Mouse (Mus musculus) bone marrow macrophage, adult 2 months (primary cell): ENCODE results near the gene BC025920. TPM values are rescaled to one million over a fixed set of nuclear protein-coding genes. Genes with fewer than 3 reads are reported as not detected.

ENCODE experiments used
- H3K27ac ChIP-seq: 2 replicates; pipeline ENCODE4 v1.5.1; 2012; ENCODE audit warnings: low read depth, low read length; ENCODE audit not compliant: insufficient read depth
- H3K4me1 ChIP-seq: 2 replicates; pipeline ENCODE4 v1.6.1; 2012; ENCODE audit warnings: low read length; ENCODE audit not compliant: control insufficient read depth, insufficient read depth
- H3K4me3 ChIP-seq: 2 replicates; pipeline ENCODE4 v1.5.1; 2012; ENCODE audit warnings: mild to moderate bottlenecking, low read length, moderate library complexity; ENCODE audit not compliant: insufficient read depth
- CTCF ChIP-seq: IDR thresholded peaks from 2 replicates; pipeline ENCODE4 v1.5.1; 2012; ENCODE audit warnings: low read depth, mild to moderate bottlenecking, low read length, moderate library complexity
- POLR2A ChIP-seq: IDR thresholded peaks from 2 replicates; pipeline ENCODE4 v1.6.1; 2012; ENCODE audit warnings: mild to moderate bottlenecking, low read depth, low read length, borderline replicate concordance
- polyA plus RNA-seq: library from polyadenylated mRNA; stranded (reverse); fragments of >200 nt; gene quantifications from 2 replicates; pipeline ENCODE4 v1.2.4, GENCODE M21; 2012; ENCODE audit not compliant: missing spikeins, insufficient read depth, insufficient read length

The BC025920 gene
- 0.67 and 0.78 TPM in 2 replicates for polyA plus RNA-seq

- peak within 1 kb of the TSS; percentile 86 for H3K4me3 ChIP-seq
- peaks cover 33% of the 10 kb centered on the region for H3K4me1 ChIP-seq
- TF ChIP-seq CTCF (no peak), POLR2A (no peak)
- peak within 1 kb of the TSS; percentile 95 for H3K27ac ChIP-seq
Observed at GRCm38 (mm10) chr10:81605974-81606751, at the start of gene BC025920. Gene BC025920, plus strand, starts transcription at chr10:81606270.

- H3K4me1 ChIP-seq: peaks cover 2% of the 10 kb centered on the region
- TF ChIP-seq POLR2A (no peak), CTCF (0 out of 2 replicates have a peak, but pooled peaks have one; percentile 26)
- no peak overlapping the region for H3K27ac ChIP-seq
Observed at GRCm38 (mm10) chr10:81556282-81556681, 49.8 kb upstream of the BC025920 start.

GRCm38 (mm10) chr10:81557491-81557890 is 48.6 kb upstream of the BC025920 start:
- no peak overlapping the region for H3K27ac ChIP-seq
- peaks cover 9% of the 10 kb centered on the region for H3K4me1 ChIP-seq
- no peak overlapping the region for H3K4me3 ChIP-seq
- TF ChIP-seq POLR2A: no peak
- no peak for TF ChIP-seq CTCF

More at GRCm38 (mm10) chr10:81556282-81556681, 49.8 kb upstream of the BC025920 start:
- no peak overlapping the region for H3K4me3 ChIP-seq

- peaks cover 11% of the 10 kb centered on the region for H3K4me1 ChIP-seq
- peak within 1 kb of the TSS; percentile 87 for H3K4me3 ChIP-seq
- TF ChIP-seq POLR2A (no peak), CTCF (no peak)
- peak within 1 kb of the TSS; percentile 73 for H3K27ac ChIP-seq
Observed at GRCm38 (mm10) chr10:81559163-81559626, 46.9 kb upstream of the BC025920 start, which contains the start of gene Aes. Gene Aes, plus strand, starts transcription at chr10:81559488.

- H3K4me3 ChIP-seq: peak overlapping the region; percentile 87
- TF ChIP-seq CTCF (no peak), POLR2A (no peak)
- H3K27ac ChIP-seq: peak overlapping the region; percentile 73
- peaks cover 11% of the 10 kb centered on the region for H3K4me1 ChIP-seq
Observed at GRCm38 (mm10) chr10:81559627-81560539, 46.2 kb upstream of the BC025920 start.

- Histone ChIP-seq H3K4me3 (peak overlapping the region; percentile 87), H3K4me1 (peaks cover 11% of the 10 kb centered on the region), H3K27ac (peak overlapping the region; percentile 73; the same call in 1 of the 2 replicates)
- TF ChIP-seq CTCF (no peak), POLR2A (no peak)
Observed at GRCm38 (mm10) chr10:81560719-81561459, 45.2 kb upstream of the BC025920 start.

GRCm38 (mm10) chr10:81562411-81562810 is 43.7 kb upstream of the BC025920 start:
- Histone ChIP-seq H3K4me1 (peaks cover 11% of the 10 kb centered on the region), H3K27ac (no peak overlapping the region), H3K4me3 (no peak overlapping the region)
- TF ChIP-seq CTCF (no peak), POLR2A (no peak)

GRCm38 (mm10) chr10:81563481-81563880 is 42.6 kb upstream of the BC025920 start:
- Histone ChIP-seq H3K4me3 (no peak overlapping the region), H3K27ac (no peak overlapping the region), H3K4me1 (peaks cover 11% of the 10 kb centered on the region)
- no peak for TF ChIP-seq POLR2A
- TF ChIP-seq CTCF: no peak

- Histone ChIP-seq H3K4me3 (no peak overlapping the region), H3K4me1 (peaks cover 11% of the 10 kb centered on the region), H3K27ac (no peak overlapping the region)
- no peak for TF ChIP-seq CTCF
- no peak for TF ChIP-seq POLR2A
Observed at GRCm38 (mm10) chr10:81564216-81564615, 41.9 kb upstream of the BC025920 start.
